Mouse (Mus musculus): ENCODE measurements at regions not wholly inside any gene's neighbourhood (a gene's known extent, or its start where the extent isn't known, plus 50 kb on each side); places are given as distances from the start of the nearest gene placed in this dataset.

DNA sequence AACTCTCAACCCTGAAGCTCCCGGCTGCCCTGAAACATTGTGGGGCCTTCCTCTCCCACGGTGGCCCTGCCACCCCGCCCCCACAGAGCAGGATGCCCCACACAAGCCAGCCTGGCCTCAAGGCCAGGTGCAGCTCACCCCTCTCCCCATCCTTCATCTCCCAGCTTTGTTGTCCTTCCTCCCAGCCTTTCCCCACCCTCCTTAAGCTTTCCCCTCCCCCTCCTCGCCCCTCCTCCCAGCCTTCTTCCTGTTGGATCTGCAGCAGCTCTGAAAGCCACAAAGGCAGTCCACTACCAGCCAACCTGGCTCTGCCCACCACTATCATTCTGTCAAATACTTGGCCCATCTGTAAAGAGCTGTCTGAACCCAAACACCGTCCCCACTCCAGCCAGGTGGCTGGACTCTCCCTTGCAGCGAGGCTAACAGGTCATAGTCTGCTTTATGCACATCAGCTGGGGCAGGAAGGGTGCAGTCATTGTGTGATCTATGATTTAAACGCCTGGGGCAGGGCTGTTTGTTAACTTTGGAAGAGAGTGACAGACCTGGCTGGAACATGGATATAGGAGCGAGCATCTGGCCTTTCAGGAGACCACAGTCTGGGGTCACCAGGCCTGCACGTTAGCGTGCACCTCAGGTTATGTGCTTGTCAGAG lies 119.9 kb upstream of the Atp6ap2 start:
- TF ChIP-seq ZC3H11A (IDR thresholded peaks at IDR 0.05; ENCODE audit: borderline replicate concordance, low read depth, low read length) (no peak), MAFK (IDR thresholded peaks at IDR 0.05; ENCODE audit: insufficient read depth, low read depth, low read length) (no peak)

Measured in ES-E14 (cell line).